Comparison of ENCODE assay signal across 8 mouse cellular contexts in genomic region chr14:122230621-122231025, GRCm38 (mm10). TPM values are rescaled to one million over a fixed set of nuclear protein-coding genes. Genes with fewer than 3 reads are reported as not detected.
DNase-seq lines count a peak whose midpoint lies in the region; ATAC-seq and TF ChIP-seq lines count a peak whose summit lies in the region.

No protein-coding gene starts in this region.

- no peak for TF ChIP-seq CTCF in heart, adult 2 months (IDR thresholded peaks at IDR 0.05)

- no peak for TF ChIP-seq POLR2A in heart, adult 2 months (IDR thresholded peaks at IDR 0.05; ENCODE audit: insufficient read depth, low read depth, low read length)

- 57% methylated on average over 14 of the region's 14 CpGs for WGBS in heart, adult 2 months
- 64% methylated on average over 14 of the region's 14 CpGs for WGBS in heart, embryonic 11.5 days (ENCODE audit: insufficient replicate concordance)
- 11% methylated on average over 14 of the region's 14 CpGs for WGBS in forebrain, embryonic 13.5 days
- 12% methylated on average over 14 of the region's 14 CpGs for WGBS in midbrain, embryonic 13.5 days

- no peak overlapping the region for H3K4me2 ChIP-seq in heart, embryonic 11.5 days
- H3K4me2 ChIP-seq in forebrain, embryonic 13.5 days: peak overlapping the region; percentile 40
- 0 out of 2 replicates have a peak overlapping the region, but pooled peaks have one; percentile 19 for H3K4me2 ChIP-seq in midbrain, embryonic 13.5 days (replicated peaks)

- no peaks in the 10 kb centered on the region for H3K4me1 ChIP-seq in heart, adult 2 months (ENCODE audit: control insufficient read depth, insufficient read depth, low read length)
- H3K4me1 ChIP-seq in heart, embryonic 11.5 days (ENCODE audit: control insufficient read depth, insufficient read depth, low read length): no peaks in the 10 kb centered on the region
- H3K4me1 ChIP-seq in forebrain, embryonic 13.5 days: peaks cover 42% of the 10 kb centered on the region
- peaks cover 32% of the 10 kb centered on the region for H3K4me1 ChIP-seq in midbrain, embryonic 13.5 days (replicated peaks)

- H3K9me3 ChIP-seq in heart, embryonic 11.5 days (replicated peaks; ENCODE audit: control insufficient read depth, low read length): no peaks in the 10 kb centered on the region
- H3K9me3 ChIP-seq in forebrain, embryonic 13.5 days (replicated peaks): no peaks in the 10 kb centered on the region
- no peaks in the 10 kb centered on the region for H3K9me3 ChIP-seq in midbrain, embryonic 13.5 days

- peak; percentile 27 to 38 for DNase-seq in heart, adult 2 months
- peak; percentile 83 to 87 for DNase-seq in cerebellum, adult 18-20 months
- DNase-seq in urinary bladder, adult 2 months (ENCODE audit: low spot score): no peak
- DNase-seq in lung, adult 18-20 months: no peak
- no peak for DNase-seq in gastrocnemius, postnatal 4 days (ENCODE audit: low spot score in 2 of 2)

- peak overlapping the region; percentile 1; the same call in 1 of the 2 replicates for H3K27ac ChIP-seq in heart, adult 2 months
- no peak overlapping the region for H3K27ac ChIP-seq in heart, embryonic 11.5 days (ENCODE audit: low read depth, low read length)
- peak overlapping the region; percentile 60 for H3K27ac ChIP-seq in forebrain, embryonic 13.5 days
- H3K27ac ChIP-seq in midbrain, embryonic 13.5 days: peak overlapping the region; percentile 19; the same call in 1 of the 2 replicates

- intact Hi-C loops in heart, adult 2 months (cut with DNase I): loop anchor here (10.0 kb wide), 1 partner anchor 234 kb away; the partner anchor contains the start of gene Zic5

- no peak for ATAC-seq in heart, embryonic 11.5 days (replicated peaks; ENCODE audit: insufficient number of reproducible peaks, low FRiP score, low TSS enrichment)
- peak; percentile 66 for ATAC-seq in forebrain, embryonic 13.5 days
- ATAC-seq in midbrain, embryonic 13.5 days: peak; percentile 57

- H3K9ac ChIP-seq in heart, adult 2 months (ENCODE audit: low read depth, low read length): no peak overlapping the region
- H3K9ac ChIP-seq in heart, embryonic 11.5 days (ENCODE audit: low read depth, low read length): no peak overlapping the region
- peak overlapping the region; percentile 27; the same call in 1 of the 2 replicates for H3K9ac ChIP-seq in forebrain, embryonic 13.5 days
- H3K9ac ChIP-seq in midbrain, embryonic 13.5 days (replicated peaks): no peak overlapping the region; the same call in 1 of the 2 replicates

- no peak for TF ChIP-seq EP300 in heart, adult 2 months (IDR thresholded peaks at IDR 0.05; ENCODE audit: insufficient read depth, low read depth, low read length)

- H3K79me2 ChIP-seq in heart, adult 2 months (replicated peaks; ENCODE audit: control insufficient read depth, insufficient read depth, low read length): no peaks in the 10 kb centered on the region

- H3K36me3 ChIP-seq in heart, adult 2 months (ENCODE audit: control insufficient read depth, insufficient read depth, low read length): no peaks in the 10 kb centered on the region
- H3K36me3 ChIP-seq in heart, embryonic 11.5 days (ENCODE audit: control insufficient read depth, insufficient read depth, low read length): no peaks in the 10 kb centered on the region
- H3K36me3 ChIP-seq in forebrain, embryonic 13.5 days (ENCODE audit: poor library complexity, severe bottlenecking): no peaks in the 10 kb centered on the region
- H3K36me3 ChIP-seq in midbrain, embryonic 13.5 days: no peaks in the 10 kb centered on the region

- no peaks in the 10 kb centered on the region for H3K27me3 ChIP-seq in heart, adult 2 months (ENCODE audit: control insufficient read depth, insufficient read depth, low read length)
- H3K27me3 ChIP-seq in heart, embryonic 11.5 days (ENCODE audit: control insufficient read depth, insufficient read depth, low read length): peaks cover 30% of the 10 kb centered on the region
- peaks cover 43% of the 10 kb centered on the region for H3K27me3 ChIP-seq in forebrain, embryonic 13.5 days
- H3K27me3 ChIP-seq in midbrain, embryonic 13.5 days: peaks cover 77% of the 10 kb centered on the region

- H3K4me3 ChIP-seq in heart, adult 2 months: no peak overlapping the region; the same call in 1 of the 2 replicates
- no peak overlapping the region for H3K4me3 ChIP-seq in heart, embryonic 11.5 days (ENCODE audit: low read depth, low read length)
- H3K4me3 ChIP-seq in forebrain, embryonic 13.5 days: no peak overlapping the region
- no peak overlapping the region for H3K4me3 ChIP-seq in midbrain, embryonic 13.5 days (replicated peaks)

RNA-seq across cellular contexts. Expression of gene Clybl, which starts 49.1 kb away (rescaled TPM):
- total RNA-seq in heart, adult 2 months (2021): 100 to 1,000 TPM; 115 to 131 TPM
- polyA plus RNA-seq in heart, adult 2 months (2012; rRNA removed): 50.3 and 90.5 TPM in 2 replicates
- polyA plus RNA-seq in heart, embryonic 11.5 days (2014; fragmentation: Nextera tagmentation; extraction: Ambion mirVana): 73.9 and 76.8 TPM in 2 replicates
- 21.0 and 22.9 TPM in 2 replicates for polyA plus RNA-seq in forebrain, embryonic 13.5 days (2015; fragmentation: Nextera tagmentation; extraction: Ambion mirVana)
- polyA plus RNA-seq in midbrain, embryonic 13.5 days (2015; fragmentation: Nextera tagmentation; extraction: Ambion mirVana): 23.9 and 24.1 TPM in 2 replicates
- polyA plus RNA-seq in urinary bladder, adult 2 months (2012; rRNA removed): 43.9 and 44.5 TPM in 2 replicates
- total RNA-seq in gastrocnemius, postnatal 4 days (2021): 10 to 100 TPM; 42.0 to 48.1 TPM

Comparison
In these comparisons a context has a peak if more than half of its experiments do, and no peak if none do; other contexts are left out.
1. DNase-seq: peak in heart, adult 2 months (2 of 2) and cerebellum, adult 18-20 months (2 of 2); none in urinary bladder, adult 2 months (single experiment), lung, adult 18-20 months (0 of 2) and gastrocnemius, postnatal 4 days (0 of 2).